Mouse (Mus musculus): ENCODE data around the gene Cyp3a41b.
"Not testable (repeated sequence)": the region's sequence is repeated elsewhere in the genome, so short reads cannot be mapped to it uniquely, and the experiment has no call there.

Gene Cyp3a41b

DNA sequence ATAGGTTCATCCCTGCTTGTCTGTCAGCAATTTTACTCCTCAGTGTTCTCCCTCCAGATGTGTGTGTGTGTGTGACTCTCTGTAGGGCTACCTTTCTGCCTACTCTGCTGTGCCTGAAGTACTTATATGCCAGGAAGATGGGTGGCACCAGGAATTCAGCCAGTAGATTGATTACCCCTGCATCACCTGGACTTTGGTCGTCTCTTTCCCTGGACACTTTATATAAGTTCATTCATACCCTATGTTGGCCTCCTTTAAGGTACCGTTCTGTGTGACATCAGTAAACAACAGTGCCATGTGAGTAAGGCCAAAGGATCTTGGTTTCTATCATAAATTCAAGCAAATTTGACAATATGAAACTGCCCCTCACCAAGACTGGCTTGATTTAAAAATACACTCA lies at the start of gene Cyp3a41b:
Cyp3a41b (minus strand) TSS at position 101 of the 400 bp plus-strand sequence.
- DNase-seq = not testable (repeated sequence)

DNA sequence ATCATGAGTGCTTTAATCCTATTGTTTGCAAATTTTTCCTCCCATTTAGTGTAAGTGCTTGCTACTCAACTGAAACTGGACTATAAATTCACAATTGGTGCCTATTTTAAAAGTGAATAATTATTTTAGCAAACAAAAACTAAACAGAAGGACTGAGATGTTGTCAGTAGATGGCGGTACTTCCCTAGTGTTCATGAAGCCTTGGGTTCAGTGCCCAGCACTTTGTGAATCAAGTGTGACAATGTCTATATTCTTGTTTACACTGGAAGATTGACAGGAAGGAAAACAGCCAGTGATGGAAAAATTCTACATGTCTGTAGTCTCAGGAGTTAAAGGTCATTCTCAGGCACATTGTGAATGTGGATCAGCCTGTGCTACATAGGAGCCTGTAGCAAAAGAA lies 47.8 kb upstream of the Cyp3a41b start:
- not testable (repeated sequence) for DNase-seq

GRCm38 (mm10) chr5:145604891-145605290 lies 20.4 kb upstream of the Cyp3a41b start:
- DNase-seq = not testable (repeated sequence)

GRCm38 (mm10) chr5:145597851-145598250 lies 13.3 kb upstream of the Cyp3a41b start:
- DNase-seq = not testable (repeated sequence)

DNA sequence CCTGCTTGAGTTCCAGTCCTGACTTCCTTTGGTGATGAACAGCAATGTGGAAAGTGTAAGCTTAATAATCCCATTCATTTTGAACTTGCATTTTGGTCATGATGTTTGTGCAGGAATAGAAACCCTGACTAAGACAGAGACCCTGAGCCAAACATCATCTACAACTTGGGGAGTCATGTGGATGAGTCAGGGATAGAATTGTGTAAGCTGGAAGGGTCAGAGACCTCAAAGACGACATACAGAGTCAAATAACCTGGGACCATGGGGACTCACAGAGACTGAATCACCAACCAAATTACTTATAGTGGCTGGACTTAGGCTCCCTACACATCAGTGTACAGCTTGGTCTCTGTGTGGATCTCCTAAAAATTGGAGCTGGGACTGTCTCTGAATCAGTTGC lies 7.2 kb downstream of the Cyp3a41b start:
- not testable (repeated sequence) for DNase-seq

- not testable (repeated sequence) for DNase-seq
These were observed 8.9 kb downstream of the Cyp3a41b start for GRCm38 (mm10) chr5:145575660-145576059.

DNA sequence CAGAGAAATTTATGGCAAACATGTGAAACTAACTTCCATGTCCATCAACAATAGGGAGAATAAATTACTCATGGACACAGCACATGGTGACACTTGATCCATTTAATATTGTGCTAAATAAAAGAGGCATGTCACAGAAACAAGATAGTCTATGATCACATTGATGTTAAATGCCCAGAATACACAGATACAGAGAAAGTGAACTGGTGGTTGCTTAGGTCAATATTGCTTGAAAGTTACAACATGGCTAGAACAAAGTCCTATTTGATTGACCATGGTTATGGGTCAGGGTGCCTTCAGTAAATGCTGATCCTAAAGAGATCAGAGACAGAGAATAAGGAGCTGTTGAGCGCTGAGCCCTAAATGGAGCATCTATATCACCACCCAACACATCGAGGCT lies 12.6 kb downstream of the Cyp3a41b start:
- DNase-seq = not testable (repeated sequence)

Data from retina, postnatal 1 day (tissue).